Mouse (Mus musculus): Measurements from ENCODE around the gene Ccdc160. TPM values are rescaled to one million over a fixed set of nuclear protein-coding genes. Genes with fewer than 3 reads are reported as not detected.

The Ccdc160 gene
- polyA plus RNA-seq, 1 experiment = 2.2 TPM

- Histone ChIP-seq H3K4me3 (ENCODE audit: control insufficient read depth, low read depth, low read length) (no peak overlapping the region), H3K36me3 (ENCODE audit: control insufficient read depth, insufficient read depth, low read length) (no peaks in the 10 kb centered on the region), H3K4me1 (ENCODE audit: control insufficient read depth, insufficient read depth, low read length) (no peaks in the 10 kb centered on the region), H3K27ac (ENCODE audit: control insufficient read depth, insufficient read depth, low read depth, low read length) (no peak overlapping the region), H3K27me3 (ENCODE audit: control insufficient read depth, insufficient read depth, low read length) (no peaks in the 10 kb centered on the region)
- TF ChIP-seq POLR2A (IDR thresholded peaks at IDR 0.05; ENCODE audit: control insufficient read depth, low read depth, low read length) = no peak
- TF ChIP-seq CTCF (IDR thresholded peaks at IDR 0.05; ENCODE audit: control insufficient read depth, insufficient read depth, insufficient replicate concordance, low read depth, low read length) = no peak
These were observed 33.8 kb upstream of the Ccdc160 start for GRCm38 (mm10) chrX:52757164-52757563.

DNA sequence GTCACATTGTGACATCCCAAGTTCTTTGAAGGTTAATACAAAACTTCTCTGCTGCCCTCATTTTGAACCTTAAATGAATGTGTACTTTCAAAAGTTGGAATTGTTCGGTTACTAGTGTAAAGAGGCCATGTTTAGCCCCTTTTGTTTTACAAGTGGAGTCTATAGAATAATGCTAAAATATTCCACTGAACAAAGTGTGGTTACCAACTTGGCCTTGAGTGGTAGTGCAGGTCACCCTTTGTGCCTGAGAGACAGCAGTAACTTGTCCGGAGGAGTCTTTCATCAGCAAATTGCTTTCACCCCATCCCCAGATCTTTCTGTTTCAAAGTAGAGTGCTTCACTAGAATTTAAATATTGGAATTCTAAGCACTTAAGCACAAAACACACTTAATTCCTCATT is 31.8 kb upstream of the Ccdc160 start:
- no peak overlapping the region for H3K27ac ChIP-seq (ENCODE audit: control insufficient read depth, insufficient read depth, low read depth, low read length)
- H3K4me3 ChIP-seq (ENCODE audit: control insufficient read depth, low read depth, low read length) = no peak overlapping the region
- TF ChIP-seq POLR2A (IDR thresholded peaks at IDR 0.05; ENCODE audit: control insufficient read depth, low read depth, low read length) (no peak), CTCF (IDR thresholded peaks at IDR 0.05; ENCODE audit: control insufficient read depth, insufficient read depth, insufficient replicate concordance, low read depth, low read length) (no peak)
- no peaks in the 10 kb centered on the region for H3K27me3 ChIP-seq (ENCODE audit: control insufficient read depth, insufficient read depth, low read length)
- no peaks in the 10 kb centered on the region for H3K4me1 ChIP-seq (ENCODE audit: control insufficient read depth, insufficient read depth, low read length)
- no peaks in the 10 kb centered on the region for H3K36me3 ChIP-seq (ENCODE audit: control insufficient read depth, insufficient read depth, low read length)

GRCm38 (mm10) chrX:52760191-52760945 is 30.6 kb upstream of the Ccdc160 start:
- Histone ChIP-seq H3K4me1 (ENCODE audit: control insufficient read depth, insufficient read depth, low read length) (no peaks in the 10 kb centered on the region), H3K27me3 (ENCODE audit: control insufficient read depth, insufficient read depth, low read length) (no peaks in the 10 kb centered on the region), H3K4me3 (ENCODE audit: control insufficient read depth, low read depth, low read length) (no peak overlapping the region), H3K36me3 (ENCODE audit: control insufficient read depth, insufficient read depth, low read length) (no peaks in the 10 kb centered on the region), H3K27ac (ENCODE audit: control insufficient read depth, insufficient read depth, low read depth, low read length) (no peak overlapping the region)
- TF ChIP-seq POLR2A (IDR thresholded peaks at IDR 0.05; ENCODE audit: control insufficient read depth, low read depth, low read length) (no peak), CTCF (IDR thresholded peaks at IDR 0.05; ENCODE audit: control insufficient read depth, insufficient read depth, insufficient replicate concordance, low read depth, low read length) (no peak)

GRCm38 (mm10) chrX:52762221-52762620 is 28.8 kb upstream of the Ccdc160 start:
- H3K27ac ChIP-seq (ENCODE audit: control insufficient read depth, insufficient read depth, low read depth, low read length) = 0 out of 2 replicates have a peak overlapping the region, but pooled peaks have one; percentile 21
- TF ChIP-seq CTCF (IDR thresholded peaks at IDR 0.05; ENCODE audit: control insufficient read depth, insufficient read depth, insufficient replicate concordance, low read depth, low read length) (no peak), POLR2A (IDR thresholded peaks at IDR 0.05; ENCODE audit: control insufficient read depth, low read depth, low read length) (no peak)
- H3K4me1 ChIP-seq (ENCODE audit: control insufficient read depth, insufficient read depth, low read length) = no peaks in the 10 kb centered on the region
- H3K27me3 ChIP-seq (ENCODE audit: control insufficient read depth, insufficient read depth, low read length) = no peaks in the 10 kb centered on the region
- H3K4me3 ChIP-seq (ENCODE audit: control insufficient read depth, low read depth, low read length) = no peak overlapping the region
- H3K36me3 ChIP-seq (ENCODE audit: control insufficient read depth, insufficient read depth, low read length) = no peaks in the 10 kb centered on the region

DNA sequence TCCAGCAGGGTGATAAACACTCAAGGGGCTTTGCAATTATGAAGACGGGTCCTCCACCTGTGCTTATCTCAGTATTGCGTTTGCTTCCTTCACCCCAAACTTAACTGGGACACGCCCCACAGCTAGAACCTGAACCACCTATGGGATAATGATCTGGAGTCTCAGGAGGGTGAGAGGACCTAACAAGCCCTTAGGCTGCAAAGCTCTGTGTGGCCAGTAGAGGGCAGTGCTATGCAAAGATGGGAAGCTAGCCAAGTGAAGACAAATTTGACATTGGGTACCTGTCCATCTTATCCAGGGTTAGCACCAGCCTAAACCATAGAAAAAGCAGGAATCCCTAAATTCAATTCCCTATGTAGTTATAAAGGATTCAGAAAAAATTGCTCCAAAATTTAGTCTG is 15.0 kb upstream of the Ccdc160 start:
- no peaks in the 10 kb centered on the region for H3K27me3 ChIP-seq (ENCODE audit: control insufficient read depth, insufficient read depth, low read length)
- H3K4me3 ChIP-seq (ENCODE audit: control insufficient read depth, low read depth, low read length) = no peak overlapping the region
- H3K27ac ChIP-seq (ENCODE audit: control insufficient read depth, insufficient read depth, low read depth, low read length) = no peak overlapping the region
- H3K36me3 ChIP-seq (ENCODE audit: control insufficient read depth, insufficient read depth, low read length) = no peaks in the 10 kb centered on the region
- H3K4me1 ChIP-seq (ENCODE audit: control insufficient read depth, insufficient read depth, low read length) = no peaks in the 10 kb centered on the region
- TF ChIP-seq CTCF (IDR thresholded peaks at IDR 0.05; ENCODE audit: control insufficient read depth, insufficient read depth, insufficient replicate concordance, low read depth, low read length) (peak; percentile 35; the same call in 1 of the 2 replicates), POLR2A (IDR thresholded peaks at IDR 0.05; ENCODE audit: control insufficient read depth, low read depth, low read length) (no peak)

- TF ChIP-seq POLR2A (IDR thresholded peaks at IDR 0.05; ENCODE audit: control insufficient read depth, low read depth, low read length) = no peak
- no peak for TF ChIP-seq CTCF (IDR thresholded peaks at IDR 0.05; ENCODE audit: control insufficient read depth, insufficient read depth, insufficient replicate concordance, low read depth, low read length)
These were observed 13.3 kb upstream of the Ccdc160 start for GRCm38 (mm10) chrX:52777671-52778070.

DNA sequence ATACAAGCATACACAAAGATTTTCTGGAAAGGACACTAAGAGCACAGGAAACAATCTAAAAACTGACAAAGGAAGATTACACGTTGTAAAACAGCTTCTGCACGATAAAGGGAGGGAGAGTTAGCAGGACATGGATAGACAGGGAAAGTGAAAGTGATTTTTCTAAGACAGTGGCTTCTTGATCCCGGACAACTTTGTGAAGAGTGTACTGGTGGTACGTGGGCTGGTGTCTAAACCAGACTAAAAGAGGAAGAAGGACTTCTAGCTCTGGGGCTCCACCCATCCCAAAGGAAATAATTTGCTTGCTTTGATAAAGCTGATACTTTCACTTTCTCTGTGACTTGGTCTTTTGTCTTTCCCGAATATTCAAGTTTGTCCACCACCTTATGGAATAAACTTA is 7.1 kb upstream of the Ccdc160 start:
- no peaks in the 10 kb centered on the region for H3K36me3 ChIP-seq (ENCODE audit: control insufficient read depth, insufficient read depth, low read length)
- no peak overlapping the region for H3K4me3 ChIP-seq (ENCODE audit: control insufficient read depth, low read depth, low read length)
- TF ChIP-seq POLR2A (IDR thresholded peaks at IDR 0.05; ENCODE audit: control insufficient read depth, low read depth, low read length) (no peak), CTCF (IDR thresholded peaks at IDR 0.05; ENCODE audit: control insufficient read depth, insufficient read depth, insufficient replicate concordance, low read depth, low read length) (no peak)
- H3K4me1 ChIP-seq (ENCODE audit: control insufficient read depth, insufficient read depth, low read length) = no peaks in the 10 kb centered on the region; the same call in 1 of the 2 replicates
- no peaks in the 10 kb centered on the region for H3K27me3 ChIP-seq (ENCODE audit: control insufficient read depth, insufficient read depth, low read length)
- no peak overlapping the region; the same call in 1 of the 2 replicates for H3K27ac ChIP-seq (ENCODE audit: control insufficient read depth, insufficient read depth, low read depth, low read length)

More at GRCm38 (mm10) chrX:52777671-52778070, 13.3 kb upstream of the Ccdc160 start:
- Histone ChIP-seq H3K4me1 (ENCODE audit: control insufficient read depth, insufficient read depth, low read length) (no peaks in the 10 kb centered on the region; the same call in 1 of the 2 replicates), H3K27ac (ENCODE audit: control insufficient read depth, insufficient read depth, low read depth, low read length) (no peak overlapping the region), H3K27me3 (ENCODE audit: control insufficient read depth, insufficient read depth, low read length) (no peaks in the 10 kb centered on the region), H3K4me3 (ENCODE audit: control insufficient read depth, low read depth, low read length) (no peak overlapping the region), H3K36me3 (ENCODE audit: control insufficient read depth, insufficient read depth, low read length) (no peaks in the 10 kb centered on the region)
